ENCODE assay signal across 18 mouse cellular contexts in the genomic region with DNA sequence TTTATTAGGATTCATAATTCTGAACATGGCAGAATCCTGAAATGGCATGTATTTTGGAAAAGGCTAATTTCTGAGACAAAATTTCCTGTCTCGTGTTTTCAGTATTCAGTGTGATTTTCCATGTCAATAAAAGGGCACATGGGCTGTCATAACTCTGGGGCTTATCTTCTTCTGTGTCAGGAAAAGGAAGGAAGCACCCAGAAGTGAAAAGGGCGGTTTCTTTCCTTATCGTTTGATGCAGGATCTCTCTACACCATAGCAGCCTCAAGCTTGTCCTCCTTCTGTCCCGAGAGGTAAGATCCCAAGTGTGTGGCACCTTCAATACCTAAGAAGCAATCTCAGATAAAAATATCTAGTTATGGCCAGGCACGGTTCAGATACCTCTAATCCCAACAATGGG. TPM values are rescaled to one million over a fixed set of nuclear protein-coding genes. Genes with fewer than 3 reads are reported as not detected.
A peak's percentile ranks its signal among the peaks of the same experiment; 100 is the strongest.
DNase-seq lines count a peak whose midpoint lies in the region; ATAC-seq and TF ChIP-seq lines count a peak whose summit lies in the region.
"Had no signal": no experiment of that assay in that cellular context is flagged by ENCODE, and none has a peak within 500 bp of the region (broad histone marks: within the 10 kb centered on the region; RNA-seq: fewer than 3 reads in every experiment).

No protein-coding gene starts in this region.

- H3K4me1 ChIP-seq in liver, embryonic 12.5 days: peaks cover 40% of the 10 kb centered on the region
- H3K4me1 ChIP-seq in liver, postnatal 0 days (ENCODE audit: insufficient read depth): 0 out of 2 replicates have a peak, but pooled peaks cover 4% of the 10 kb centered on the region
- H3K4me1 ChIP-seq in liver, embryonic 13.5 days (replicated peaks): peaks cover 53% of the 10 kb centered on the region
- H3K4me1 ChIP-seq: embryonic facial prominence, embryonic 12.5 days; forebrain, embryonic 15.5 days; hindbrain, embryonic 15.5 days had no signal

- intact Hi-C loops in heart, postnatal 14 days (cut with DNase I): loop anchor here (5.0 kb wide), 1 partner anchor 43 kb away; no protein-coding TSS in a partner anchor

- H3K27me3 ChIP-seq in liver, embryonic 12.5 days (replicated peaks): no peaks in the 10 kb centered on the region
- H3K27me3 ChIP-seq in liver, postnatal 0 days (ENCODE audit: insufficient read depth, low read length): no peaks in the 10 kb centered on the region
- no peaks in the 10 kb centered on the region for H3K27me3 ChIP-seq in liver, embryonic 13.5 days
- H3K27me3 ChIP-seq: embryonic facial prominence, embryonic 12.5 days; forebrain, embryonic 15.5 days; heart, embryonic 12.5 days; hindbrain, embryonic 15.5 days had no signal

- no peak overlapping the region for H3K4me3 ChIP-seq in liver, embryonic 12.5 days
- no peak overlapping the region for H3K4me3 ChIP-seq in liver, postnatal 0 days (ENCODE audit: low read depth, low read length)
- no peak overlapping the region for H3K4me3 ChIP-seq in liver, embryonic 13.5 days (replicated peaks)
- H3K4me3 ChIP-seq: embryonic facial prominence, embryonic 12.5 days; forebrain, embryonic 15.5 days; heart, embryonic 12.5 days; hindbrain, embryonic 15.5 days had no signal

- no peaks in the 10 kb centered on the region for H3K9me3 ChIP-seq in liver, embryonic 12.5 days (replicated peaks)
- no peaks in the 10 kb centered on the region for H3K9me3 ChIP-seq in liver, postnatal 0 days (ENCODE audit: low read length)
- no peaks in the 10 kb centered on the region for H3K9me3 ChIP-seq in liver, embryonic 13.5 days (replicated peaks)
- H3K9me3 ChIP-seq: embryonic facial prominence, embryonic 12.5 days; forebrain, embryonic 15.5 days; heart, embryonic 12.5 days; hindbrain, embryonic 15.5 days had no signal

- no peaks in the 10 kb centered on the region for H3K36me3 ChIP-seq in liver, embryonic 12.5 days
- no peaks in the 10 kb centered on the region for H3K36me3 ChIP-seq in liver, postnatal 0 days (replicated peaks; ENCODE audit: insufficient read depth, low read length)
- H3K36me3 ChIP-seq in liver, embryonic 13.5 days: no peaks in the 10 kb centered on the region
- H3K36me3 ChIP-seq: embryonic facial prominence, embryonic 12.5 days; forebrain, embryonic 15.5 days; hindbrain, embryonic 15.5 days had no signal

- H3K9ac ChIP-seq in liver, embryonic 12.5 days: no peak overlapping the region
- H3K9ac ChIP-seq in liver, postnatal 0 days (replicated peaks): no peak overlapping the region
- no peak overlapping the region for H3K9ac ChIP-seq in liver, embryonic 13.5 days
- H3K9ac ChIP-seq: embryonic facial prominence, embryonic 12.5 days; forebrain, embryonic 15.5 days; heart, embryonic 12.5 days; hindbrain, embryonic 15.5 days had no signal

- DNase-seq in heart, adult 11 months: peak; percentile 34
- no peak for DNase-seq in heart, postnatal 14 days
- no peak for DNase-seq in liver, postnatal 0 days
- DNase-seq in liver, embryonic 13.5 days: no peak
- no peak for DNase-seq in adrenal gland, adult 2 months
- DNase-seq in thymus, adult 18-20 months: no peak
- DNase-seq: adrenal gland, adult 8-10 months; cerebellum, adult 11-12 months; cerebellum, adult 9-10 months; cerebellum, postnatal 25 days; gastrocnemius, postnatal 14 days; heart, postnatal 36 days had no signal

- H3K27ac ChIP-seq in liver, embryonic 12.5 days: no peak overlapping the region
- no peak overlapping the region for H3K27ac ChIP-seq in liver, postnatal 0 days (ENCODE audit: low read depth)
- H3K27ac ChIP-seq in liver, embryonic 13.5 days: no peak overlapping the region
- H3K27ac ChIP-seq: embryonic facial prominence, embryonic 12.5 days; forebrain, embryonic 15.5 days; hindbrain, embryonic 15.5 days had no signal

- no peak for TF ChIP-seq EP300 in liver, postnatal 0 days (IDR thresholded peaks at IDR 0.05; ENCODE audit: low read depth)

- peak; percentile 61 for ATAC-seq in liver, embryonic 12.5 days
- ATAC-seq in liver, postnatal 0 days: no peak
- ATAC-seq in liver, embryonic 13.5 days (ENCODE audit: low read depth): peak; percentile 73
- ATAC-seq in megakaryocyte progenitor cell, adult 5-6 weeks (replicated peaks; ENCODE audit: poor library complexity): peak; percentile 32; the same call in 1 of the 2 replicates
- ATAC-seq: forebrain, embryonic 15.5 days had no signal

- 19% methylated on average over 5 of the region's 5 CpGs for WGBS in liver, embryonic 12.5 days (ENCODE audit: insufficient replicate concordance)
- 44% methylated on average over 5 of the region's 5 CpGs for WGBS in liver, postnatal 0 days (ENCODE audit: insufficient replicate concordance)
- 19% methylated on average over 5 of the region's 5 CpGs for WGBS in liver, embryonic 13.5 days (ENCODE audit: insufficient replicate concordance)

- no peak for TF ChIP-seq CTCF in liver, postnatal 0 days (IDR thresholded peaks at IDR 0.05; ENCODE audit: low read depth)

- no peak overlapping the region for H3K4me2 ChIP-seq in liver, embryonic 12.5 days
- H3K4me2 ChIP-seq in liver, postnatal 0 days (ENCODE audit: low read depth, low read length): no peak overlapping the region
- no peak overlapping the region for H3K4me2 ChIP-seq in liver, embryonic 13.5 days
- H3K4me2 ChIP-seq: embryonic facial prominence, embryonic 12.5 days; forebrain, embryonic 15.5 days; heart, embryonic 12.5 days; hindbrain, embryonic 15.5 days had no signal

RNA-seq across cellular contexts. Expression of a gene that starts 50.6 kb away (rescaled TPM):
- 1 to 10 TPM; 7.7 to 8.8 TPM for total RNA-seq in heart, postnatal 14 days (2021)
- 122 and 135 TPM in 2 replicates for polyA plus RNA-seq in liver, embryonic 12.5 days (2016; fragmentation: Nextera tagmentation; extraction: Ambion mirVana)
- polyA plus RNA-seq in liver, postnatal 0 days (2015; fragmentation: Nextera tagmentation; extraction: Ambion mirVana): 49.9 and 58.4 TPM in 2 replicates
- 114 and 138 TPM in 2 replicates for polyA plus RNA-seq in liver, embryonic 13.5 days (2015; fragmentation: Nextera tagmentation; extraction: Ambion mirVana)
- total RNA-seq in megakaryocyte progenitor cell, adult 5-6 weeks (2015): 22.8 and 23.8 TPM in 2 replicates
- total RNA-seq in megakaryocyte progenitor cell, adult 5-6 weeks (2017): 46.0 and 51.2 TPM in 2 replicates
- total RNA-seq in adrenal gland, adult 2 months (2021): 100 to 1,000 TPM; 213 to 344 TPM
- polyA plus RNA-seq in adrenal gland, adult 2 months (2012; rRNA removed): 19.4 and 34.0 TPM in 2 replicates
